In genomic region chr4:95750186-95750585, GRCm38 (mm10) we compare ENCODE assay signal across 24 mouse cellular contexts.
DNase-seq lines count a peak whose midpoint lies in the region; ATAC-seq lines count a peak whose summit lies in the region.
"Had no signal": no experiment of that assay in that cellular context is flagged by ENCODE, and none has a peak within 500 bp of the region (broad histone marks: within the 10 kb centered on the region; RNA-seq: fewer than 3 reads in every experiment).

No protein-coding gene starts in this region.

- peak overlapping the region; percentile 45; the same call in 1 of the 2 replicates for H3K27ac ChIP-seq in heart, embryonic 15.5 days
- H3K27ac ChIP-seq in lung, embryonic 16.5 days (ENCODE audit: low read length) = no peak overlapping the region
- no peak overlapping the region for H3K27ac ChIP-seq in intestine, embryonic 16.5 days (ENCODE audit: low read length)
- H3K27ac ChIP-seq: forebrain, embryonic 13.5 days; hindbrain, embryonic 13.5 days; liver, embryonic 14.5 days; midbrain, embryonic 13.5 days; neural tube, embryonic 15.5 days had no signal

- intact Hi-C loops in heart, postnatal 36 days (cut with DNase I) = no loop called here

- peak; percentile 22; the same call in 1 of the 2 replicates for ATAC-seq in heart, embryonic 15.5 days (replicated peaks; ENCODE audit: insufficient number of reproducible peaks, insufficient read depth, low FRiP score, low read depth)
- peak; percentile 49 for ATAC-seq in lung, embryonic 16.5 days (ENCODE audit: low read depth)
- ATAC-seq in intestine, embryonic 16.5 days = no peak
- ATAC-seq: activated CD4-positive, CD25-positive, alpha-beta regulatory T cell, adult 4 months; forebrain, embryonic 13.5 days; midbrain, embryonic 13.5 days had no signal

- no peaks in the 10 kb centered on the region for H3K36me3 ChIP-seq in heart, embryonic 15.5 days
- no peaks in the 10 kb centered on the region for H3K36me3 ChIP-seq in lung, embryonic 16.5 days (ENCODE audit: control insufficient read depth, insufficient read depth, low read length)
- no peaks in the 10 kb centered on the region for H3K36me3 ChIP-seq in intestine, embryonic 16.5 days (ENCODE audit: control insufficient read depth, insufficient read depth, low read length)
- H3K36me3 ChIP-seq: hindbrain, embryonic 13.5 days; midbrain, embryonic 13.5 days; neural tube, embryonic 15.5 days had no signal

- H3K9ac ChIP-seq in heart, embryonic 15.5 days = no peak overlapping the region
- no peak overlapping the region for H3K9ac ChIP-seq in lung, embryonic 16.5 days (ENCODE audit: low read length)
- H3K9ac ChIP-seq in intestine, embryonic 16.5 days (ENCODE audit: low read depth, low read length) = no peak overlapping the region
- H3K9ac ChIP-seq: forebrain, embryonic 13.5 days; hindbrain, embryonic 13.5 days; liver, embryonic 14.5 days; midbrain, embryonic 13.5 days; neural tube, embryonic 15.5 days had no signal

- H3K4me3 ChIP-seq in heart, embryonic 15.5 days = no peak overlapping the region
- no peak overlapping the region for H3K4me3 ChIP-seq in lung, embryonic 16.5 days (ENCODE audit: low read length)
- no peak overlapping the region for H3K4me3 ChIP-seq in intestine, embryonic 16.5 days (ENCODE audit: low read length)
- H3K4me3 ChIP-seq: forebrain, embryonic 13.5 days; hindbrain, embryonic 13.5 days; midbrain, embryonic 13.5 days; neural tube, embryonic 15.5 days had no signal

- WGBS in heart, embryonic 15.5 days = 39% methylated on average over 5 of the region's 5 CpGs
- 61% methylated on average over 5 of the region's 5 CpGs for WGBS in lung, embryonic 16.5 days
- 86% methylated on average over 5 of the region's 5 CpGs for WGBS in intestine, embryonic 16.5 days

- H3K27me3 ChIP-seq in heart, embryonic 15.5 days = no peaks in the 10 kb centered on the region
- H3K27me3 ChIP-seq in lung, embryonic 16.5 days (ENCODE audit: control insufficient read depth, insufficient read depth, low read depth, low read length) = no peaks in the 10 kb centered on the region
- no peaks in the 10 kb centered on the region for H3K27me3 ChIP-seq in intestine, embryonic 16.5 days (replicated peaks; ENCODE audit: control insufficient read depth, insufficient read depth, low read length)
- H3K27me3 ChIP-seq: forebrain, embryonic 13.5 days; hindbrain, embryonic 13.5 days; midbrain, embryonic 13.5 days; neural tube, embryonic 15.5 days had no signal

- no peak for DNase-seq in heart, postnatal 36 days
- no peak for DNase-seq in lung, postnatal 14 days
- DNase-seq in 3T3-L1 (ENCODE audit: low read depth, low spot score) = peak; percentile 58
- DNase-seq in adipocyte (ENCODE audit: low spot score) = peak; percentile 29
- DNase-seq: adrenal gland, postnatal 10 days; B cell, adult 2 months; cerebellum, adult 8-10 months; cerebellum, postnatal 25 days; gastrocnemius, postnatal 10 days; kidney, adult 11 months; kidney, postnatal 14 days; layer of hippocampus, adult 9-11 months; liver; right cerebral cortex, postnatal 25 days; thymus, postnatal 14 days had no signal

- H3K9me3 ChIP-seq in heart, embryonic 15.5 days (replicated peaks) = no peaks in the 10 kb centered on the region
- no peaks in the 10 kb centered on the region for H3K9me3 ChIP-seq in lung, embryonic 16.5 days (ENCODE audit: control insufficient read depth, low read length)
- H3K9me3 ChIP-seq in intestine, embryonic 16.5 days (ENCODE audit: control insufficient read depth, low read length) = no peaks in the 10 kb centered on the region
- H3K9me3 ChIP-seq: forebrain, embryonic 13.5 days; hindbrain, embryonic 13.5 days; midbrain, embryonic 13.5 days; neural tube, embryonic 15.5 days had no signal

- H3K4me2 ChIP-seq in heart, embryonic 15.5 days = no peak overlapping the region
- H3K4me2 ChIP-seq in lung, embryonic 16.5 days (ENCODE audit: low read depth, low read length) = no peak overlapping the region
- H3K4me2 ChIP-seq in intestine, embryonic 16.5 days (ENCODE audit: low read depth, low read length) = no peak overlapping the region
- H3K4me2 ChIP-seq: forebrain, embryonic 13.5 days; hindbrain, embryonic 13.5 days; midbrain, embryonic 13.5 days; neural tube, embryonic 15.5 days had no signal

- peaks cover 12% of the 10 kb centered on the region for H3K4me1 ChIP-seq in heart, embryonic 15.5 days (replicated peaks)
- H3K4me1 ChIP-seq in lung, embryonic 16.5 days (replicated peaks; ENCODE audit: control insufficient read depth, insufficient read depth, low read length) = no peaks in the 10 kb centered on the region
- no peaks in the 10 kb centered on the region for H3K4me1 ChIP-seq in intestine, embryonic 16.5 days (ENCODE audit: control insufficient read depth, insufficient read depth, low read length)
- H3K4me1 ChIP-seq: hindbrain, embryonic 13.5 days; neural tube, embryonic 15.5 days had no signal

Comparison
In these comparisons a context has a peak if more than half of its experiments do, and no peak if none do; other contexts are left out.
1. DNase-seq: peak in 3T3-L1 (single experiment) and adipocyte (single experiment); none in heart, postnatal 36 days (0 of 2) and lung, postnatal 14 days (single experiment).